18 mouse cellular contexts compared by ENCODE assay signal in genomic region chr7:96222569-96222968, GRCm38 (mm10). TPM values are rescaled to one million over a fixed set of nuclear protein-coding genes. Genes with fewer than 3 reads are reported as not detected.
"Had no signal": no experiment of that assay in that cellular context is flagged by ENCODE, and none has a peak within 500 bp of the region (broad histone marks: within the 10 kb centered on the region; RNA-seq: fewer than 3 reads in every experiment).

No protein-coding gene starts in this region.

- DNase-seq: left cerebral cortex, postnatal 4 days; liver; liver, embryonic 13.5 days; liver, postnatal 0 days; lung, adult 18-20 months; lung, adult 2 months; lung, embryonic 14.5 days; lung, postnatal 10 days; lung, postnatal 14 days; lung, postnatal 36 days; lung, postnatal 4 days; midbrain, embryonic 14.5 days had no signal

- ATAC-seq: liver, embryonic 12.5 days; liver, postnatal 0 days; lung, postnatal 0 days; midbrain, embryonic 13.5 days; midbrain, embryonic 15.5 days; midbrain, embryonic 16.5 days had no signal

RNA-seq across cellular contexts. Expression of gene Tenm4, which starts 51.5 kb away (rescaled TPM):
- total RNA-seq: megakaryocyte progenitor cell, adult 5-6 weeks had no signal
